Mouse (Mus musculus) MEL (cell line): ENCODE measurements around the gene Slc1a7. TPM values are rescaled to one million over a fixed set of nuclear protein-coding genes. Genes with fewer than 3 reads are reported as not detected.

Source experiments
- DNase-seq: peaks from one replicate; pipeline ENCODE4 v3.0.0; 2011; ENCODE audit warnings: low read depth, low spot score
- H3K27ac ChIP-seq: 2 replicates; pipeline ENCODE4 v1.5.1; 2012; ENCODE audit warnings: low read depth, mild to moderate bottlenecking, control low read depth, low read length, moderate library complexity; ENCODE audit not compliant: control insufficient read depth
- H3K27me3 ChIP-seq, 2 experiments: fragments of 150-350 bp in 1 of 2; sonication (generic) in 1 of 2; 2 replicates each; pipeline ENCODE4 v1.6.1; 2012; ENCODE audit warnings: low read length in 2 of 2, mild to moderate bottlenecking in 2 of 2, improper control_type of control experiment in 1 of 2, moderate library complexity in 1 of 2; ENCODE audit not compliant: insufficient read depth in 2 of 2, control insufficient read depth in 1 of 2
- H3K36me3 ChIP-seq, 2 experiments: 2 replicates each; pipeline ENCODE4 v1.6.1; 2012 to 2014; ENCODE audit warnings: low read length in 2 of 2, improper control_type of control experiment in 1 of 2, inconsistent platforms in 1 of 2, mild to moderate bottlenecking in 1 of 2; ENCODE audit not compliant: insufficient read depth in 2 of 2, control insufficient read depth in 1 of 2
- H3K4me1 ChIP-seq, 2 experiments: fragments of 150-350 bp in 1 of 2; sonication (generic) in 1 of 2; 2 replicates each; pipeline ENCODE4 v1.6.1; 2012; ENCODE audit warnings: low read length in 2 of 2, improper control_type of control experiment in 1 of 2, mild to moderate bottlenecking in 1 of 2; ENCODE audit not compliant: insufficient read depth in 2 of 2, control insufficient read depth in 1 of 2
- H3K4me3 ChIP-seq, 2 experiments: fragments of 150-350 bp in 1 of 2; sonication (generic) in 1 of 2; 2 replicates each; pipeline ENCODE4 v1.5.1; 2012; ENCODE audit warnings: low read depth in 2 of 2, low read length in 2 of 2, mild to moderate bottlenecking in 2 of 2, moderate library complexity in 2 of 2, control low read depth in 1 of 2, improper control_type of control experiment in 1 of 2; ENCODE audit not compliant: control insufficient read depth in 1 of 2, insufficient read depth in 1 of 2
- H3K79me2 ChIP-seq: 2 replicates; pipeline ENCODE4 v1.6.1; 2012; ENCODE audit warnings: mild to moderate bottlenecking, low read length, moderate library complexity; ENCODE audit not compliant: control insufficient read depth, poor library complexity, insufficient read depth
- H3K9ac ChIP-seq: 2 replicates; pipeline ENCODE4 v1.6.1; 2012; ENCODE audit warnings: low read depth, mild to moderate bottlenecking, control low read depth, low read length, moderate library complexity; ENCODE audit not compliant: control insufficient read depth, poor library complexity, severe bottlenecking
- H3K9me3 ChIP-seq: fragments of 150-350 bp; sonication (generic); replicated peaks from 2 replicates; pipeline ENCODE4 v1.6.1; 2012; ENCODE audit warnings: mild to moderate bottlenecking, low read length, improper control_type of control experiment, moderate library complexity; ENCODE audit not compliant: insufficient read depth
- BHLHE40 ChIP-seq: IDR thresholded peaks from 2 replicates; pipeline ENCODE4 v1.6.1; 2012; ENCODE audit warnings: low read depth, mild to moderate bottlenecking, inconsistent platforms, low read length, improper control_type of control experiment, borderline replicate concordance
- CHD1 ChIP-seq: IDR thresholded peaks from 2 replicates; pipeline ENCODE4 v1.6.1; 2012; ENCODE audit warnings: low read depth, mild to moderate bottlenecking, inconsistent platforms, low read length, improper control_type of control experiment
- CTCF ChIP-seq, 3 experiments: IDR thresholded peaks in 2 of 3; conservative IDR thresholded peaks in 1 of 3; 2 replicates each; pipeline ENCODE4 v1.5.1; 2011 to 2012; ENCODE audit warnings: low read length in 3 of 3, low read depth in 2 of 3, mild to moderate bottlenecking in 2 of 3, improper control_type of control experiment in 1 of 3, inconsistent platforms in 1 of 3, mixed read lengths in 1 of 3, moderate library complexity in 1 of 3; ENCODE audit not compliant: control insufficient read depth in 1 of 3, insufficient read depth in 1 of 3, poor library complexity in 1 of 3, severe bottlenecking in 1 of 3
- ELF1 ChIP-seq: IDR thresholded peaks from 2 replicates; pipeline ENCODE4 v1.6.1; 2014; ENCODE audit warnings: low read depth, mild to moderate bottlenecking, inconsistent platforms, low read length, improper control_type of control experiment, moderate library complexity
- ETS1 ChIP-seq: IDR thresholded peaks from 2 replicates; pipeline ENCODE4 v1.6.1; 2012; ENCODE audit warnings: low read depth, mild to moderate bottlenecking, inconsistent platforms, low read length, improper control_type of control experiment, moderate library complexity
- GABPA ChIP-seq: IDR thresholded peaks from 2 replicates; pipeline ENCODE4 v1.6.1; 2012; ENCODE audit warnings: low read depth, mild to moderate bottlenecking, inconsistent platforms, low read length, improper control_type of control experiment, moderate library complexity
- GATA1 ChIP-seq: IDR thresholded peaks from 2 replicates; pipeline ENCODE4 v1.6.1; 2011; ENCODE audit warnings: low read depth, low read length, improper control_type of control experiment
- HCFC1 ChIP-seq: IDR thresholded peaks from 2 replicates; pipeline ENCODE4 v1.6.1; 2012; ENCODE audit warnings: low read depth, mild to moderate bottlenecking, inconsistent platforms, low read length, improper control_type of control experiment, moderate library complexity
- JUND ChIP-seq: IDR thresholded peaks from 2 replicates; pipeline ENCODE4 v1.6.1; 2011; ENCODE audit warnings: low read depth, mild to moderate bottlenecking, improper control_type of control experiment, low read length
- KAT2A ChIP-seq: conservative IDR thresholded peaks from 2 replicates; pipeline ENCODE4 v1.6.1; 2012; ENCODE audit warnings: low read depth, low read length, improper control_type of control experiment, inconsistent platforms
- MAFK ChIP-seq: IDR thresholded peaks from 2 replicates; pipeline ENCODE4 v1.6.1; 2011; ENCODE audit warnings: low read depth, mild to moderate bottlenecking, low read length, improper control_type of control experiment, borderline replicate concordance
- MAX ChIP-seq: IDR thresholded peaks from 2 replicates; pipeline ENCODE4 v1.6.1; 2011; ENCODE audit warnings: low read length, improper control_type of control experiment
- MEF2A ChIP-seq: IDR thresholded peaks from 2 replicates; pipeline ENCODE4 v1.6.1; 2014; ENCODE audit warnings: low read depth, mild to moderate bottlenecking, inconsistent platforms, low read length, improper control_type of control experiment; ENCODE audit not compliant: poor library complexity, insufficient replicate concordance, severe bottlenecking; ENCODE audit errors: extremely low read depth
- MXI1 ChIP-seq: IDR thresholded peaks from 2 replicates; pipeline ENCODE4 v1.6.1; 2011; ENCODE audit warnings: mild to moderate bottlenecking, low read depth, low read length, improper control_type of control experiment
- MYB ChIP-seq: IDR thresholded peaks from 2 replicates; pipeline ENCODE4 v1.6.1; 2011; ENCODE audit warnings: mild to moderate bottlenecking, low read depth, low read length, improper control_type of control experiment
- MYC ChIP-seq: IDR thresholded peaks from 2 replicates; pipeline ENCODE4 v1.6.1; 2011; ENCODE audit warnings: low read depth, mild to moderate bottlenecking, low read length, improper control_type of control experiment, moderate library complexity
- NRF1 ChIP-seq: IDR thresholded peaks from 2 replicates; pipeline ENCODE4 v1.6.1; 2014; ENCODE audit warnings: low read depth, mild to moderate bottlenecking, inconsistent platforms, low read length, improper control_type of control experiment, moderate library complexity; ENCODE audit not compliant: poor library complexity, insufficient read depth, severe bottlenecking
- POLR2AphosphoS5 ChIP-seq: IDR thresholded peaks from 2 replicates; pipeline ENCODE4 v1.6.1; 2012; ENCODE audit warnings: low read depth, borderline replicate concordance, mild to moderate bottlenecking, inconsistent platforms, low read length, moderate library complexity, mixed read lengths
- RCOR1 ChIP-seq: IDR thresholded peaks from 2 replicates; pipeline ENCODE4 v1.6.1; 2012; ENCODE audit warnings: low read depth, mild to moderate bottlenecking, inconsistent platforms, low read length, improper control_type of control experiment
- SIN3A ChIP-seq: IDR thresholded peaks from 2 replicates; pipeline ENCODE4 v1.6.1; 2012; ENCODE audit warnings: low read length, improper control_type of control experiment, inconsistent platforms
- SMC3 ChIP-seq: IDR thresholded peaks from 2 replicates; pipeline ENCODE4 v1.6.1; 2011; ENCODE audit warnings: low read depth, low read length, improper control_type of control experiment
- TAL1 ChIP-seq: IDR thresholded peaks from 2 replicates; pipeline ENCODE4 v1.6.1; 2012; ENCODE audit warnings: mild to moderate bottlenecking, inconsistent platforms, low read length, moderate library complexity, mixed read lengths
- TCF12 ChIP-seq: IDR thresholded peaks from 2 replicates; pipeline ENCODE4 v1.6.1; 2014; ENCODE audit warnings: low read depth, mild to moderate bottlenecking, inconsistent platforms, low read length, improper control_type of control experiment, moderate library complexity
- UBTF ChIP-seq: IDR thresholded peaks from 2 replicates; pipeline ENCODE4 v1.6.1; 2012; ENCODE audit warnings: low read depth, mild to moderate bottlenecking, inconsistent platforms, low read length, improper control_type of control experiment, moderate library complexity, borderline replicate concordance; ENCODE audit not compliant: insufficient read depth
- ZC3H11A ChIP-seq: IDR thresholded peaks from 2 replicates; pipeline ENCODE4 v1.6.1; 2012; ENCODE audit warnings: low read depth, mild to moderate bottlenecking, inconsistent platforms, low read length, improper control_type of control experiment
- ZKSCAN1 ChIP-seq: IDR thresholded peaks from 2 replicates; pipeline ENCODE4 v1.6.1; 2012; ENCODE audit warnings: low read depth, mild to moderate bottlenecking, inconsistent platforms, low read length, improper control_type of control experiment, moderate library complexity
- polyA plus RNA-seq, 2 experiments: library from polyadenylated mRNA; stranded (reverse) in 1 of 2; unstranded in 1 of 2; fragments of >175 nt in 1 of 2; fragments of >200 nt in 1 of 2; gene quantifications; 2 replicates each; pipeline versions ENCODE4 v1.2.1 to v1.2.4; 2012; ENCODE audit warnings: low replicate concordance in 2 of 2, low read depth in 1 of 2; ENCODE audit not compliant: insufficient read length in 2 of 2, insufficient read depth in 1 of 2, missing spikeins in 1 of 2
- total RNA-seq: library from RNA; depleted of rRNA; stranded (reverse); fragments of 300-350 nt; gene quantifications from 2 replicates; pipeline ENCODE4 v1.2.3, GENCODE M21; 2012

Gene Slc1a7
- total and polyA plus RNA-seq, 3 experiments: 0.68 TPM; not detected in 2

DNA sequence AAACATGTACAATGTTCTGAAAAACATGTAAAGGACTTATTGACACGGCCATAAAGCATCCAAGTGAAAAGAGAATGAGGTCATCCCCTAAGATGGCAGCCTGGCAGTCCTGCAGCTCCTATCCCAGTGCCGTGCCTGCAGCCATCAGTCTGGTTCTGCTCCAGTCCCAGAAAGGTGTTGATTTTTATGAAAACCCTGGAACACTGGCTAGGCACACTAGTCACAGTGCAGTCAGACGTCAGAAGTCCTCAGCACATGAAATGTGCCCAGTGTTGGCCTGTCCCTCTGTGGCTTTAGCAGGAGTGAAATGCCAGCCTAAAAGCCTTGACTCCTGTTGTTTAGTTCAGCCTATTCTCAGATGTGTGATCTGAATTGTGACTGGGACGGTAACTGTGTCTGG lies 92.6 kb downstream of the Slc1a7 start:
- Histone ChIP-seq H3K36me3 (peaks cover 0 to 2% of the 10 kb centered on the region in 2 experiments; a peak in 2 of 4 replicates), H3K27me3 (no peaks in the 10 kb centered on the region), H3K4me1 (no peaks in the 10 kb centered on the region), H3K4me3 (no peak overlapping the region), H3K27ac (no peak overlapping the region), H3K79me2 (no peaks in the 10 kb centered on the region), H3K9ac (no peak overlapping the region), H3K9me3 (no peaks in the 10 kb centered on the region)
- no peak for DNase-seq
- no peak for TF ChIP-seq RCOR1
- no peak for TF ChIP-seq MXI1
- no peak for TF ChIP-seq SIN3A
- TF ChIP-seq KAT2A: no peak
- no peak for TF ChIP-seq JUND
- TF ChIP-seq POLR2AphosphoS5: no peak
- no peak for TF ChIP-seq GABPA
- no peak for TF ChIP-seq HCFC1
- no peak for TF ChIP-seq MAFK
- no peak for TF ChIP-seq CHD1
- no peak for TF ChIP-seq NRF1
- TF ChIP-seq ZC3H11A: no peak
- no peak for TF ChIP-seq ZKSCAN1
- TF ChIP-seq MYC: no peak
- no peak for TF ChIP-seq MYB
- TF ChIP-seq BHLHE40: no peak
- no peak for TF ChIP-seq MEF2A
- no peak for TF ChIP-seq SMC3
- no peak for TF ChIP-seq CTCF (IDR thresholded peaks at IDR 0.05 in 2 of 3, conservative IDR thresholded peaks at IDR 0.05 in 1 of 3; ENCODE audit: control insufficient read depth in 1 of 3, insufficient read depth in 1 of 3, low read depth in 2 of 3, low read length in 3 of 3, poor library complexity in 1 of 3, severe bottlenecking in 1 of 3)

GRCm38 (mm10) chr4:108062524-108062923 lies 94.4 kb downstream of the Slc1a7 start:
- no peak overlapping the region for H3K27ac ChIP-seq
- H3K9me3 ChIP-seq: no peaks in the 10 kb centered on the region
- no peaks in the 10 kb centered on the region for H3K79me2 ChIP-seq
- no peak overlapping the region for H3K9ac ChIP-seq
- H3K4me3 ChIP-seq: no peak overlapping the region
- H3K27me3 ChIP-seq: no peaks in the 10 kb centered on the region
- TF ChIP-seq GATA1 (no peak), SMC3 (no peak), TCF12 (no peak), ELF1 (no peak), RCOR1 (no peak), MAX (no peak), ZKSCAN1 (no peak), ETS1 (no peak), ZC3H11A (no peak), TAL1 (no peak), CHD1 (no peak), UBTF (no peak)
- no peak for DNase-seq
- H3K4me1 ChIP-seq: no peaks in the 10 kb centered on the region
- H3K36me3 ChIP-seq: peaks cover 0 to 2% of the 10 kb centered on the region in 2 experiments; a peak in 2 of 4 replicates
